Mouse (Mus musculus): ENCODE measurements around the gene Olfr1123.
"Not testable (repeated sequence)": the region's sequence is repeated elsewhere in the genome, so short reads cannot be mapped to it uniquely, and the experiment has no call there.

Gene Olfr1123

DNA sequence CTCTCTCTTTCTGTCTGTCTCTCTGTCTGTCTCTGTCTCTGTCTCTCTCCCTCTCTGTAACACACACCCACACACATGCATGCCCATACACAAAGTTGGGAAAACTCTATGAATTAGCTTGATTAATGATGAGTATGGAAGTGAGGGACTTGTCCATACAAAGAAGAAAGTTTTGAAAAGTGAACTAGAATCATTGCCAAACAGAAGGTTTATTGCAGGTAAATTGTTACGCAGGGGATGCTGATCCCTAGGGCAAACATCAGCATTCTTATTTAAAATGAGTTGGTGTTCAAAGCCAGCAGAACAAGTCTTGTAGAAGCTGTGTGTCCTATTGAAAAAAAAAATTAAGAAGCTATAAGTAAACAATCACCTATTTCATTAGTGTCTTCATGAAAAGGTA lies at the start of gene Olfr1123:
Gene Olfr1123 (plus strand): TSS at position 301 of the 400 bp plus-strand sequence.
- DNase-seq (ENCODE audit: low spot score in 2 of 2) = no peak

- no peak for DNase-seq (ENCODE audit: low spot score in 2 of 2)
Observed at GRCm38 (mm10) chr2:87369595-87369994, 46.8 kb upstream of the Olfr1123 start, which contains the start of gene Olfr1121. Gene Olfr1121 (plus strand): TSS chr2:87369895.

DNA sequence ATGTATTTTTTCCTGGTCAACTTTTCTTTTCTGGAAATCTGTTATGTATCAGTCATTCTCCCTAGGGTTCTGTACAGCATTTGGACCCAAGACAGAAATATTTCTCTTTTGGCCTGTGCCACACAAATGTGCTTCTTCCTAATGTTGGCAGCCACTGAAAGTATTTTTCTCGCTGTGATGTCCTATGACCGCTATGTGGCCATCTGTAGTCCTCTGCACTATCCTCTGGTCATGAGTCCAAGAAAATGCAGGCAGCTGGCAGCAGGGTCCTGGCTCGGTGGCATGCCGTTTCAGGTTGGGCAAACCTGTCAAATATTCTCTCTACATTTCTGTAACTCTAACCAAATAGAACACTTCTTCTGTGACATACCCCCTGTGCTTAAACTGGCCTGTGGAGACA lies 44.7 kb upstream of the Olfr1123 start:
- DNase-seq (ENCODE audit: low spot score in 2 of 2) = no peak

GRCm38 (mm10) chr2:87383935-87384334 lies 32.5 kb upstream of the Olfr1123 start:
- DNase-seq (ENCODE audit: low spot score in 2 of 2) = no peak

DNA sequence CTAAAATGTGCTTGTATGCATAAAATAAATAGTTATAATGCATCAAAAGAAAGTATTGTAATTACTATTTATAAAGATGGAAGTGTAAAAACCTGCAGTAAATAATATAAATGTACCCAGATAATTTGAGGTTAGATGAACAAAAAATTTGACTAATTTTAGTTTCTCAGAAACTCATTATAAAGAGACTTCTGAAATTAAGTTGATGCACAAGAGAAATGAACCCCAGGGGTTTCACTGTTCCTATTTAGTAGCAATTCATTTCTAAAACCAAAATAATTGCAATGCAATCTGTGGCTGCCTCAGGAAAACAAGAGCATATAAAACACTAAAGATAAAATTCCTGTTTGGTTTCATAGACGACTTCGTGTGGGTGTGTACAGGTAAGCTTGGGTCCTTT lies 30.9 kb upstream of the Olfr1123 start, which contains the start of gene Olfr1122:
Gene Olfr1122 (plus strand): TSS at position 301 of the 400 bp plus-strand sequence.
- DNase-seq (ENCODE audit: low spot score in 2 of 2) = no peak

DNA sequence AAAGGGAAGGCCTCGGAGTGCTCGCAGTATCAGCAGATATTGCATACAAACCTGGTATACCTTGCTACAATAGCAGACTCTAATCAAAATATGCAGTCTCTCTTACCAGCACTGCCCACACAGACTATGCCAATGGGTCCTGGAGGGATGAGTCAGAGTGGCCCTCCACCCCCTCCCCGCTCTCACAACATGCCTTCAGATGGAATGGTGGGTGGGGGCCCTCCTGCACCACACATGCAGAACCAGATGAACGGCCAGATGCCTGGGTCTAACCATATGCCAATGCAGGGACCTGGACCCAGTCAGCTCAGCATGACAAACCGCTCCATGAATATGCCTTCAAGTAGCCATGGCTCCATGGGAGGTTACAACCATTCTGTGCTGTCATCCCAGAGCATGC lies 22.8 kb upstream of the Olfr1123 start:
- not testable (repeated sequence) for DNase-seq (ENCODE audit: low spot score in 2 of 2)

DNA sequence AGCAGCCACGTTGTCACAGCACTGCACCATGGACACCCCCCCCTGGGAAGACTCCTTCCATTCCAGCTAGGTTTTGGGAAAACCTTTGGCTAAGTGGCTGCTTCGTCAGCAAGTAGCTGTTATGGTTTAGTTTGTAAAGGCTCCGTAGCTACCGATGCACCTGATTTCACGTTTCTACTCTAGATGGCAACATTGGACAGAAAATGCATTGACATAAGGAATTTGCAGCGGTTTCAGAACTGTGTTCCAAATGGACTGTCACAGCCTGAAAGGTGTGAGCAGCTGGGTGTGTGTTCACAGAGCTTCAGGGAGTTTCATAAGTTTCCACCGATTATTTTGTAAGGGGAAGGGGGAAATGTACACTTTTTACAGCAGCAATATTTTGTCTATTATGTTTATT lies 21.7 kb upstream of the Olfr1123 start:
- DNase-seq (ENCODE audit: low spot score in 2 of 2) = not testable (repeated sequence)

DNA sequence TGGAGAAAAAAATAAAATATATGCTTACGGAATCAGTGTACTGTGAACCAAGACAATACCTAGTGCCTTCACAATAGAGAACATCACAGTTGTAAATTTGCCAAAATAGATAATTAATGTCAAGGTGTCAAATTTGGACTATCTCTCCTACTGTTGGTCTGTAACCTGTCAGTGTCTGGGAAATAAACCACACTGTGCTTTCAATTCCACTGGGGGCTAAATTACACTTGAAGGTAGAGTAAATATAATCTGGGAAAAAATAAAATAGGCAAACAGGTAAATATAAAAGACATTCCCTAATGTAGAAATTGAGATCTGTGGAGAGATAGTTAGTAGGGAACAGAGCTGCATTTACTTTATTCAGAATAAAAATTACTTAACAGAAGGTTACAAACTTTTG lies 13.5 kb downstream of the Olfr1123 start, which contains the start of gene Olfr1124:
Gene Olfr1124 (plus strand): TSS at position 301 of the 400 bp plus-strand sequence.
- DNase-seq (ENCODE audit: low spot score in 2 of 2) = no peak

DNA sequence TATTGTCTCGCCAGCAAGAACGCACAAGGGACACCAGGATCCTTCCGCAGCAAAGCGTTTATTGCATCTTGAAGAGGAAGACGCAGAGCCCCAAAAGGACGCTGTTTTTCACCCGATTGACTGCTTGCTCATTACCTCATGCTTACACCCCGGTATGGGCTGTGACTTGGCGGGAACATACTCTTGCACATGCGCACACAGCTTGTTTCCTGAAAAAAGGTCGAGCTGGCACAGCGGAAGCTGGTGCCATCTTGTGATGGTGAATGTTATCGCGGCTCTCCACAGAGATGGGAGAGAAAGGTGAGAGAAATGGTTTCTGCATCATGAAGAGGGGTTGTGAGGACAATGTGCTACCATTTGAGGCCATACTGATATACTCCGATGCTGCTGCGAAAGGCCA lies 21.3 kb downstream of the Olfr1123 start:
- no peak for DNase-seq (ENCODE audit: low spot score in 2 of 2)

DNA sequence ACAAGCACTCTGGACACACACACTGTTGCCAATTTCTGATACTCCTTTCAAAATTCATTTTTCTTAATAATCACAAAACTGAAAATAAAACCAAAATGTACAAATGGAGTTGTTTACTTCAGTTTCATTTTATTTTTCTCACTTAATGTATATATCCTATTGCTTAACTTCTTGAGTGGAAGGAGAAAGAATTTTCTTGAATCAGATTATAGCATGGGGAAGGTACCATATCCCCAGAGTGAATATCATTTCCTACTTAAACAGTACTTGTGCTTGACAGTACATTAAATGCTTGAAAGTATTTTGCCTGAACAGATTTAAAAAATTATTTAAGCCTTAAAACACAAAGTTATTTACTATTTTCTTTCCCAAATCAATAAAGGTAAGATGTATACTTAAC lies 37.2 kb downstream of the Olfr1123 start, which contains the start of gene Olfr1126:
Gene Olfr1126 (plus strand): TSS at position 301 of the 400 bp plus-strand sequence.
- DNase-seq (ENCODE audit: low spot score in 2 of 2) = no peak

DNA sequence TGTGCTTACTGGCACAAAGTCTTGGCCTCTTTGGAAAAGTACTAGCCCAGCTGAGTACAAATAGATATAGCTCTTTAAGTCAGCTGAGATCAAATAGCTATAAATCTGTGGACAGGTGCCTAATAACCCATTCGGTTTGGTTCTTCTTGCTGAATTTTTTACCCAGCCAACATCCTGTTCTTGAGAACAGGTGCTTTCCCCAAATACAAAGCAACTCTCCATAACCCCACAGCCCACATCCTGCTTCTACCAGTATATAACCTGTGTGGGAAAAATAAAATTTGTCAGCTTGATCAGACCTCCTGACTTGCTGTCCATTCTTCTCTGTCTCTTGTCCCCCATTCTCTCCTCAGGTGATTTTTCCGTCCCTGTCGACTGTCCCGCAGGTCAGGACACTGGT lies 45.3 kb downstream of the Olfr1123 start:
- DNase-seq (ENCODE audit: low spot score in 2 of 2) = no peak
